Mouse (Mus musculus): ENCODE measurements around the gene Ak8.

- TF ChIP-seq CTCF (IDR thresholded peaks at IDR 0.05; ENCODE audit: control insufficient read depth, insufficient read depth, low read length) = no peak
- TF ChIP-seq POLR2A (IDR thresholded peaks at IDR 0.05; ENCODE audit: borderline replicate concordance, control insufficient read depth, low read depth, low read length) = no peak
Measured at GRCm38 (mm10) chr2:28701646-28702262, 1.8 kb downstream of the Ak8 start.

Measured in bone marrow, adult 2 months (tissue).